Mouse (Mus musculus): ENCODE measurements around the gene Mef2c.

The Mef2c gene

DNA sequence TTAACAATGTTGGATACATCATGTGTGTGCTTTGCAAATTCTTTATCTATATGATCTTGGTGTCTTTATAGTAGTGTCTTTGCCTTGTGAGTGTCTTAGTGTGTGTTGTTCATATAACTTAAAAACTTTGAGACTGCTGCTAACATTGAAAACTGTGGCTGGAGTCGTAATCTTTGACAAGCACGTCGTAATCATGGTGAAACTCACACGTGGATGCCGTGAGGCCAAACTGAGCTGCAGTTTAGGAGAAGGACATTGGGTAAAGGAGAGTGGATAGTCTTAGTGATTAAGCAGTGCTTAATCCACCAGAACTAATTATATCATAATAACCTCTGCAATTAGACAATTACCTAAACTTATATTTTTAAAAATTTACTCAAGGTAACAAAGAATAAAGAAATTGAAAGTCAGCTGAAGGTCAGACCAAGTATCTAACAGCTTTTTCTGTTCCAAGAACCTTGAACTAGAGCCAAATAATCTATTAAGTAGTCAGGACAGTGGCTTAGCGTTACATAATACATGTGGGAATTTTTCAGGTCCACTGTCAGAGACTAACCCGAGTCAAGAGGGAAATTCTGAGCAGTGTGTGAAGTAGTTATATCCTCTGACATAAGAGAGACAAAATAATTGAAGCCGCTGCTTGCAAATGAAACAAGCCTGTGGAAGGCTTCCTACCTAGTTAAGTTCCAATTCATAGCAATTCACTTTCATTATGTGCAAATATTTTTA, 70.2 kb downstream of the Mef2c start:
- peak; percentile 43 for DNase-seq

DNA sequence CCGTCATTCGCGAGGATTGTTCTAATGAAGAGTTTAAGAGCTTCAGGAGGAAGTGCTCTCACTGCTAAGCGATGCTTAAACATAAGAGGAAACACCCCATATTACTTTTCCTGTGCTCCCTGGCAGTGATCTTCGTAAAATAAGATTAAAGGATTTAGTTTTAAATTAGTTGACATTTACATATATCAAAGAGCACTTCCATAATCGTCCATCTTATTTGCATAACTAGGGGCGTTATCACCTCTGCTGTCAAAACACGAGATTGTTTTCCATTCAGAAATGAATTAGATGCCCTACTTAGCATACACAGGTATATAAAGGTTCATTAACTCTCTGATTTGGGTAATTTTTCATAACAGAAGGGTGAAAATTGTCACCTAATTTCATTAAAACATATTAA, 71.0 kb downstream of the Mef2c start:
- DNase-seq, result no peak

DNA sequence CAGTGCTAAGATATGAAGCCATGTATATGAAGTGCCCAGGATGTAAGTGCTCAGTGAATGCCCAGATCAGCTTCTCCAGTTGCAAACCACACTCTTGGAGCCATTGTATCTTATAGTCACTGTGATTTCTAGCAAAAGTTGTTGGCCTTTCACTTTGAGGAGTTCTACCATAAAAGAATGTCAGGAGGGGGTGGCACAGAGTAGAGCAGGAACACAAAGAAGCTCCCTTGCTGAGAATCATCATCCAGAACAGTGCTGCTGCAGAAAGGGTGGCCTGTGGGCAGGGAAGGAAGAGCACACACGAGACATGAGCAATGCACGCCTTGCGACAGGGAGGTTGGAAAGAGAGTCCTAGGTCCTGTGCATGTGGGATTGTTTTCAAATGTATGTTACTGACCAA, 75.6 kb downstream of the Mef2c start:
- DNase-seq, result no peak

- DNase-seq, result no peak
Observed at GRCm38 (mm10) chr13:83580856-83581255, 77.0 kb downstream of the Mef2c start.

- DNase-seq, result peak; percentile 36
Observed at GRCm38 (mm10) chr13:83582564-83582963, 78.7 kb downstream of the Mef2c start.

DNA sequence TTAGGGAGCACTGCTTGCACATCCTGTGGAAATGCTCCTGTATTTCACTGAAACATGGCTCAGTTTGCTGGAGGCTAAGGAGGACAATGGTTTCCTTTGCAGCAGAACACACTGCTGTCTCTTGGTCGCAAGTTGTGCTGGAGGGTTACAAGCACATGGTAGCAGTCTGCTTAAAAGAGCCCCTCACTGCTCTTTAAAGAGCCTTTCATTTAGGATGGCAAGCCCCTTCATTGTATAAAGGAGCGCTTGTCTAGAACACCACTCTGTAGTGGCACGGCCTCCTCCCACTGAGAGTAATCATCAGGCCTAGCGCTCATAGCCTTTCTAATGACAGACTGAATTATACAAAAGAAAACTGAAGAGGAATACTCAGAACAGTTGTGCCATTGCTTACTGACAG, 80.0 kb downstream of the Mef2c start:
- DNase-seq, result no peak

- no peak for DNase-seq
Observed at GRCm38 (mm10) chr13:83585359-83585758, 81.5 kb downstream of the Mef2c start.

- no peak for DNase-seq
Observed at GRCm38 (mm10) chr13:83588186-83588585, 84.4 kb downstream of the Mef2c start.

- DNase-seq, result no peak
Observed at GRCm38 (mm10) chr13:83590886-83591285, 87.1 kb downstream of the Mef2c start.

DNA sequence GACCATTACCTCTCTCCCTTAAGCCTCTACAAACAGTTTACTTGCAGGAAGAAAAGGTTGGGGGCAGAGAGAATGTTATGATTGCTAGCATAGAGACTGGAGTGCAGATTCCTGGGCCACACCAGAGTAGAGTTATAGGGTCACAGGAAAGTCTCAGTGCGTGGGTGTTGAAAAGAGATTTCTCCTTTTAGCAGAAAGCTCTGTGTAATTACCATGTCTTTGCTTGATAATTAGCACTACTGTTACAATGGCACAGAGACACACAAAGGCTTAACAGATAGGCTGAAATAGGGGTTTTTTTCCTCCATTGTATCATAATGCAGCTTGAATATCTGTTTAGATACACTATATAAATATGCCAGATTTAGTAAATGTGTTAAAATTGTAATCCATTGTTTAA, 91.6 kb downstream of the Mef2c start:
- no peak for DNase-seq

- no peak for DNase-seq
Observed at GRCm38 (mm10) chr13:83596989-83597738, 93.3 kb downstream of the Mef2c start.

- no peak for DNase-seq
Observed at GRCm38 (mm10) chr13:83597739-83598210, 93.9 kb downstream of the Mef2c start.

DNA sequence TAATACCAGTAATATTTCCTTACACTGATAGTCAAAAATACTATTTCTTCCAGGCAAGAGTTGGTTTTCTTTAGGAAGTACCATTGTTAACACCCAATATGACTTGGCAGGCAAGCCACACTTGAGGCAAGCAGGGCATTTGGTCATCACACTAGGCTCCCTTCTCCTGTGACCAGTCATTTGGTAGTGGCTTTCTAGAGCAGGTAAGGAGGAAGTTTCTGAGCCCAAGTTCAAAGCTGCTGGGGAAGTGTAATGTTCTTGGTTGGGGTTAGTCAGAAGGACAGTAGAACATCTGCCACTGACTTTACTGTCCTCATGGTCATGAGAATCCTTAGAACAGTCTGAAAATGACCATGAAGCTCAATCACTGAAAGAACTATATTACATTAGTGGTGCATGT, 96.5 kb downstream of the Mef2c start:
- no peak for DNase-seq

DNA sequence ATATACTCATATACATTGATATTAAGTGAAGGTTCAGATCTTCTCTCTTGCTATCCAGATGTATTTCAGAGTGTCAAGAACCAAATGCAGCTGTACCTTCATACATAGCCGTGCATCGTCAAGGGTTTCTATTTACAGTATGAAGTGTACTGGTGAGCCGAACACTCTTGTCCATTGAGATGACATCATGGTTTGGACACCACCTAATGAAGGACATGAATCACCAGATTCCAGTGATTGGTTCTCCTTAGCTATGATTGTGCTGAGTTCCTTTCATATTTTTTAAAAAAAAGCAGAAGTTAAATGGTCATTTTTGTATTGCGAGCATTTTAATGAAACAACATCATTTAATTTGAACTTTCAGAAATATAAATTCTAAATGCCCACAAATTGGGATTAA, 97.9 kb downstream of the Mef2c start:
- DNase-seq, result no peak

DNA sequence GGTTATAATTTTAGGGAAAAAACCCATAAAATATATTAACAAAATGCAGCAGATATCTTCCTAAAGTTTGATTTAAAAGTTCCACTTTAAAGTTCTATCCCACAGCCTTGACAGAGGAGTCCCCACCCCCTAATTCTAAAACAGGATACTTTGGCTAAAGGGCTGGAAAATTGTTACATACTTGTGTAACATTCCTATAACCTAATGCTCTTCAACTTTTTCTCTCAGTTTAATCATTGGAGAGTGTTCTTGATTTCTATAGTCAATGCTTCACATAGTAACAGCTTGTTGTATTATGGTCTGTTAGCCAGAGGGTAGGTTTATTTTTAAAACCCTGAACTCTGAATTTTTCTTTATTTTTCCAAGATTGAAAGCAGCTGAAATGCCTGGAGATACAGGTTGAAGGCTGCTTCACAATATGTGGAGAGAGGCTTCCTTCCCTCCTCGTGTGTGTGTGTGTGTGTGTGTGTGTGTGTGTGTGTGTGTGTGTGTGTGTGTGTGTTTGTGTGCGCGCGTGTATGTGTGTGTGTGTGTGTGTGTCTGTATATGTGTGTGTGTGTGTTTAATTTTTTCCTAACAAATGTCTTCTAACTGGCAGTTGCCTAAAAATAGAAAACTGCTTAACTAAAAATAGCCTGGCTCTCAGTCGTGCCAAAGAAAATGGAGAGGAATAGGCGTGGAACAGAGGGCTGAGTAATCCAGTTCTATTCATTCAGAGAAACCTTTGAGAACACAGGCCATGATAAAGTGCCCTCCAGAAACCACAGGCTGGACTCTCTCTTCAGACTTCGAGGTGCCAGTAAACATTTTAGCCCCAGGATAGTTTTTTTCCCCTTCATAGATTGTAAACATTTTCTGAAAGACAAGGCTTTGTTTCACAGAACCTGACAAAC, 99.8 kb downstream of the Mef2c start:
- peak; percentile 61 for DNase-seq

- DNase-seq, result no peak
Observed at GRCm38 (mm10) chr13:83604320-83604719, 100.5 kb downstream of the Mef2c start.

DNA sequence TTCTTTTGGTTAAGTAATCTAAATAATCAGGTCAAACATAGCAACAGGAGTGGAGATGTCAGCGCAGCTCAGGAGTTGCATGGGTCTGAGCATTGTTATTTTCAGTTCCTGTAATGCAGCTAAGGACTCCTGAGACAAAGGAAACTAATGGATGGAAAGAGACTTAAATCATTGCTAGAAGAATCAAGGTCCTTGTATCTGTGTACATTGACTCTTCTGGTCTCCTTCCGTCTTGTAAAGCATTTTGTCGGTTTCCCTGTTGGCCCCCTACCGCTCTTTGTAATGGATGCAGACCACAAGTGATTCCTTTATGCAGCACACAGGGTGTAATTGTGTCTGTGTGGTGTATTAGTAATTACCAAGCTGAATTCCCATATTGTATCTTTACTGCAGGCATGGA, 101.0 kb downstream of the Mef2c start:
- no peak for DNase-seq

DNA sequence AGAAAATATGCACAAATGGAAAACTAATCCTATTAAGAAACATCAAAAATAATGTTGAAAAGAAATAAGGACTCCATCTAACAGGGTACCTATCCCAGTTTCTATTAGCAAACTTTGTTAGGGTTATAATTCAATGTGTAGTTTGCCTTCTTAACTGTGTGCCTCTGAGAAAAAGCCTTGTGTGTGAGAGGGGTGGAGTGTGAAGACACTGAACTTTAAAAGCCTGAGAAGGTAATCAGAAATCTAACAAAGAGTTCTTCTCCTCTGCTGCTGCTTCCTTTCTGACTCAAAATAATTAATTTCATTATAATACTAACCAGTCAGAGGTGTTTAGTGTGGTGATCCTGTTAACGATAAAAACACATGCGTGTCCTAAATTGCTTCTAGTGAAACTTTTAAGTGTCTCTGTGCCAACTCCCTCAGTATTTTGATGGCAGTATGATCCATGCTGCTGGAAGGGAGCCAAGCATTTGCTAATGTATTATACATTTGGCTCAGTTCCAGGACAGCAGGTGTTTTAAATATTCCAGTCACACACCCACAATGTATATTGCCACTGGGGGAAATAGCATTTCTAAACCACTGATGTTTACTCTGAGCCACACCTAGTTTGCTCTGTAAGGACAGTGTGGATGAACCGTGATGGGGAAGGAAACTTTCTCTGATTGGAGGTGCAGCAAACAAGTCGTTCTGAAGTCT, 104.2 kb downstream of the Mef2c start:
- DNase-seq, result no peak

DNA sequence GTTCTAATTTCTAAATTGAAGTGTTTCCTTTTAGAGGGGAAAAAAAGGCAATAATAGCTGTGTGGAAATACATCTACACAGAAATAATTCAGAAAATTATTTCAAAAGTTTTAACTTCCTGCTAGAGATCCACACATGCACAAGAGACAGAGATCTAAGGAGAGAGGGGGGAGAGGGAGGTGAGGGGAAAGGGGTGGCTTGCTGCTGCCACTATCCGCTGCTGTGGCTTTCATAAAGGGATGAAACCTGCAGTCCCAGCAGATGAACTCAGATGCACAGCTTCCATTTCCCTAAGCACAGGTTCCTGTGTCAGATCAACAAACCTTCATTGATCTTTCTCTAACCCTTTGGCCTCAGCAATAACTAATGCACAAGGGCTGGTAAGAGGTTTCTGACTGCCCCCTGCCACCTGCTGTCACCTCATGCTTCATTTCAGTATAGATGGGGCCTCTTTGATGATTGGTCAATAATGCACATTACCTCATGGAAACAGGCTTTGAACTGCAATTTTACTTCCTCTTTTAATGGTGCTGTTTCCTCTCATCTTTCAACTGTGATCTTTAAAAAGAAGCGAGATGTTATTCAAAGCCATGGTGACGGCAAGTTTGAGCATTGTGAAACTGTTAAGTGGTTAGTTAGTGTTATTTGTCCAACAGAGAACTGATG, 105.2 kb downstream of the Mef2c start:
- DNase-seq, result peak; percentile 27

- DNase-seq, result no peak
Observed at GRCm38 (mm10) chr13:83609517-83609878, 105.7 kb downstream of the Mef2c start.

- DNase-seq, result no peak
Observed at GRCm38 (mm10) chr13:83610124-83610523, 106.3 kb downstream of the Mef2c start.

- peak; percentile 13 for DNase-seq
Observed at GRCm38 (mm10) chr13:83612195-83612594, 108.4 kb downstream of the Mef2c start.
